Comparison of ENCODE assay signal across 9 mouse cellular contexts in the genomic region with DNA sequence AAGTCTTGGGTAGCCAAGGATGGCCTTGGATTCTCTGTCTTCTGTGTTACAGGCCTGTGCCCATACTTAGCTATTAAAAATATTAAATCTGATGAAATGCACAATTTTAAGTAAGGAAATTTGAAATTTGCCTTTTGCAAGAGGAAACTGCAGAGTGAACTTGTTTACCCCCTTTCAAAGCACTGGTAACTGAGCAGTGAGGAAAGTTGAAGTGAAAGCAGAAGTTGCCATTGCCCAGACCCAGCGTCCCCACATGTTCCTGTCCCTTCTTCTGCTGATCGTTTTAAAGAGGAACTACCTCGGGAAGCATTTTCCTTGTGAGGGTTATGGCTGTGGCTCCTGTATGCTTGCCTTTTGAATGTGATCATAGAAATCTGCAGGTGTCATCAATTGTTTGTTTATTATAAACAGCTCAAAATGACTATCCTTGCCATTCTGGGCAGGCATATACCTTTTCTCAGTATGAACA. TPM values are rescaled to one million over a fixed set of nuclear protein-coding genes. Genes with fewer than 3 reads are reported as not detected.
DNase-seq lines count a peak whose midpoint lies in the region; ATAC-seq and TF ChIP-seq lines count a peak whose summit lies in the region.
"Had no signal": no experiment of that assay in that cellular context is flagged by ENCODE, and none has a peak within 500 bp of the region (broad histone marks: within the 10 kb centered on the region; RNA-seq: fewer than 3 reads in every experiment).

No protein-coding gene starts in this region.

- no peak overlapping the region for H3K4me3 ChIP-seq in liver, postnatal 0 days (ENCODE audit: low read depth, low read length)
- no peak overlapping the region for H3K4me3 ChIP-seq in stomach, embryonic 15.5 days (replicated peaks)

- WGBS in liver, postnatal 0 days (ENCODE audit: insufficient replicate concordance) = 37% methylated on average over 3 of the region's 3 CpGs
- WGBS in stomach, embryonic 15.5 days = 52% methylated on average over 3 of the region's 3 CpGs

- no peak for TF ChIP-seq CTCF in liver, postnatal 0 days (IDR thresholded peaks at IDR 0.05; ENCODE audit: low read depth)

- no peaks in the 10 kb centered on the region for H3K27me3 ChIP-seq in liver, postnatal 0 days (ENCODE audit: insufficient read depth, low read length)
- no peaks in the 10 kb centered on the region for H3K27me3 ChIP-seq in stomach, embryonic 15.5 days (replicated peaks)

- no peaks in the 10 kb centered on the region for H3K9me3 ChIP-seq in liver, postnatal 0 days (ENCODE audit: low read length)
- H3K9me3 ChIP-seq in stomach, embryonic 15.5 days = no peaks in the 10 kb centered on the region

- ATAC-seq in liver, postnatal 0 days = peak; percentile 65
- no peak for ATAC-seq in stomach, embryonic 15.5 days (ENCODE audit: insufficient read depth, low FRiP score, low read depth)

- H3K36me3 ChIP-seq in liver, postnatal 0 days (replicated peaks; ENCODE audit: insufficient read depth, low read length) = peaks cover 7% of the 10 kb centered on the region
- H3K36me3 ChIP-seq in stomach, embryonic 15.5 days = 0 out of 2 replicates have a peak, but pooled peaks cover 4% of the 10 kb centered on the region

- peaks cover 49% of the 10 kb centered on the region for H3K4me1 ChIP-seq in liver, postnatal 0 days (ENCODE audit: insufficient read depth)
- H3K4me1 ChIP-seq in stomach, embryonic 15.5 days = peaks cover 33% of the 10 kb centered on the region

- peak; percentile 43 to 49 for DNase-seq in lung, adult 18-20 months
- no peak for DNase-seq in lung, postnatal 14 days
- peak; percentile 65 for DNase-seq in c-Kit-positive CD71-negative TER-119-negative erythroid progenitor cells, embryonic 14.5 days (ENCODE audit: low read depth)
- peak; percentile 38 for DNase-seq in liver, postnatal 0 days
- DNase-seq in cerebellum, adult 8-10 months = no peak
- DNase-seq in urinary bladder, postnatal 10 days (ENCODE audit: low spot score) = no peak
- DNase-seq: adrenal gland, postnatal 10 days; kidney, postnatal 10 days had no signal

- H3K9ac ChIP-seq in liver, postnatal 0 days (replicated peaks) = 0 out of 2 replicates have a peak overlapping the region, but pooled peaks have one; percentile 26
- H3K9ac ChIP-seq in stomach, embryonic 15.5 days = no peak overlapping the region

- TF ChIP-seq EP300 in liver, postnatal 0 days (IDR thresholded peaks at IDR 0.05; ENCODE audit: low read depth) = no peak; the same call in 1 of the 2 replicates

- H3K27ac ChIP-seq in liver, postnatal 0 days (ENCODE audit: low read depth) = peak overlapping the region; percentile 95
- peak overlapping the region; percentile 57 for H3K27ac ChIP-seq in stomach, embryonic 15.5 days

- peak overlapping the region; percentile 52 for H3K4me2 ChIP-seq in liver, postnatal 0 days (ENCODE audit: low read depth, low read length)
- no peak overlapping the region for H3K4me2 ChIP-seq in stomach, embryonic 15.5 days

RNA-seq across cellular contexts. Expression of gene Wasf2, which starts 39.8 kb away (rescaled TPM):
- polyA plus RNA-seq in liver, postnatal 0 days (2015; fragmentation: Nextera tagmentation; extraction: Ambion mirVana) = 35.8 and 43.1 TPM in 2 replicates
- 109 TPM in 2 replicates for polyA plus RNA-seq in stomach, embryonic 15.5 days (2015; fragmentation: Nextera tagmentation; extraction: Ambion mirVana)

RNA-seq across cellular contexts. Expression of gene Cd164l2, which starts 41.8 kb away (rescaled TPM):
- 0.25 and 0.39 TPM in 2 replicates for polyA plus RNA-seq in liver, postnatal 0 days (2015; fragmentation: Nextera tagmentation; extraction: Ambion mirVana)
- 6.8 and 7.8 TPM in 2 replicates for polyA plus RNA-seq in stomach, embryonic 15.5 days (2015; fragmentation: Nextera tagmentation; extraction: Ambion mirVana)

RNA-seq across cellular contexts. Expression of gene Gpr3, which starts 42.2 kb away (rescaled TPM):
- not detected in 2 replicates for polyA plus RNA-seq in liver, postnatal 0 days (2015; fragmentation: Nextera tagmentation; extraction: Ambion mirVana)
- 0.13 and 0.23 TPM in 2 replicates for polyA plus RNA-seq in stomach, embryonic 15.5 days (2015; fragmentation: Nextera tagmentation; extraction: Ambion mirVana)

Comparison
In these comparisons a context has a peak if more than half of its experiments do, and no peak if none do; other contexts are left out.
1. DNase-seq: peak in lung, adult 18-20 months (2 of 2), c-Kit-positive CD71-negative TER-119-negative erythroid progenitor cells, embryonic 14.5 days (single experiment) and liver, postnatal 0 days (single experiment); none in lung, postnatal 14 days (single experiment), cerebellum, adult 8-10 months (single experiment) and urinary bladder, postnatal 10 days (single experiment).